Mouse (Mus musculus) embryonic facial prominence, embryonic 11.5 days (tissue): ENCODE data around the gene BC048403. TPM values are rescaled to one million over a fixed set of nuclear protein-coding genes. Genes with fewer than 3 reads are reported as not detected.

Experiments used
- polyA plus RNA-seq: library from polyadenylated mRNA; unstranded; fragments of >200 nt; fragmentation: Nextera tagmentation; extraction: Ambion mirVana; gene quantifications from 2 replicates; pipeline ENCODE4 v1.2.1, GENCODE M21; 2014

Gene BC048403
- polyA plus RNA-seq, 1 experiment from 2014 or later: 3.1 TPM

Other genes with a start within 250 kb of the BC048403 start
- gene Tbk1, start 153.2 kb upstream of the BC048403 start, polyA plus RNA-seq: 34.7 and 35.2 TPM in 2 replicates
- gene Xpot, start 113.6 kb upstream of the BC048403 start, polyA plus RNA-seq: 64.4 and 75.7 TPM in 2 replicates
- 1.4 and 1.8 TPM in 2 replicates for gene D930020B18Rik, start 98.3 kb upstream of the BC048403 start, polyA plus RNA-seq